In genomic region chr14:7885540-7885939, GRCm38 (mm10) we compare ENCODE assay signal across 20 mouse cellular contexts.
DNase-seq lines count a peak whose midpoint lies in the region; ATAC-seq lines count a peak whose summit lies in the region.
"Had no signal": no experiment of that assay in that cellular context is flagged by ENCODE, and none has a peak within 500 bp of the region (broad histone marks: within the 10 kb centered on the region; RNA-seq: fewer than 3 reads in every experiment).

No protein-coding gene starts in this region.

- H3K4me3 ChIP-seq in midbrain, embryonic 15.5 days: no peak overlapping the region
- H3K4me3 ChIP-seq in midbrain, embryonic 11.5 days (ENCODE audit: low read depth, low read length): no peak overlapping the region
- H3K4me3 ChIP-seq in neural tube, embryonic 15.5 days (replicated peaks): no peak overlapping the region
- H3K4me3 ChIP-seq: embryonic facial prominence, embryonic 12.5 days; erythroblast, embryonic 14.5 days; intestine, embryonic 15.5 days; limb, embryonic 12.5 days; liver, embryonic 12.5 days; megakaryocyte, embryonic 14.5 days had no signal

- H3K36me3 ChIP-seq in midbrain, embryonic 15.5 days (replicated peaks): peaks cover 15% of the 10 kb centered on the region
- H3K36me3 ChIP-seq in midbrain, embryonic 11.5 days (ENCODE audit: control insufficient read depth, insufficient read depth, low read length): peaks cover 4% of the 10 kb centered on the region; the same call in 1 of the 2 replicates
- H3K36me3 ChIP-seq in neural tube, embryonic 15.5 days: peaks cover 46% of the 10 kb centered on the region

- H3K27me3 ChIP-seq in midbrain, embryonic 15.5 days (replicated peaks): no peaks in the 10 kb centered on the region
- H3K27me3 ChIP-seq in midbrain, embryonic 11.5 days (ENCODE audit: control insufficient read depth, insufficient read depth, low read length): no peaks in the 10 kb centered on the region
- H3K27me3 ChIP-seq in neural tube, embryonic 15.5 days (replicated peaks): no peaks in the 10 kb centered on the region
- H3K27me3 ChIP-seq: CH12.LX; embryonic facial prominence, embryonic 12.5 days; intestine, embryonic 15.5 days; limb, embryonic 12.5 days; liver, embryonic 12.5 days had no signal

- H3K4me2 ChIP-seq in midbrain, embryonic 15.5 days: no peak overlapping the region
- no peak overlapping the region for H3K4me2 ChIP-seq in midbrain, embryonic 11.5 days
- no peak overlapping the region for H3K4me2 ChIP-seq in neural tube, embryonic 15.5 days
- H3K4me2 ChIP-seq: embryonic facial prominence, embryonic 12.5 days; intestine, embryonic 15.5 days; limb, embryonic 12.5 days; liver, embryonic 12.5 days had no signal

- DNase-seq in cerebellum, adult 9-10 months: peak; percentile 27
- no peak for DNase-seq in cerebellum, adult 8-10 months
- DNase-seq in heart, adult 11 months: peak; percentile 75
- no peak for DNase-seq in heart, adult 9 months (ENCODE audit: low spot score in 2 of 2)
- DNase-seq in midbrain, embryonic 11.5 days (ENCODE audit: low spot score, missing footprints): no peak
- DNase-seq: gastrocnemius, postnatal 10 days; heart, adult 18-20 months; heart, postnatal 36 days; kidney, postnatal 36 days; layer of hippocampus, adult 9-11 months; right cerebral cortex, postnatal 25 days had no signal

- H3K27ac ChIP-seq in midbrain, embryonic 15.5 days: no peak overlapping the region
- no peak overlapping the region for H3K27ac ChIP-seq in midbrain, embryonic 11.5 days (ENCODE audit: low read depth, low read length)
- peak overlapping the region; percentile 56; the same call in 1 of the 2 replicates for H3K27ac ChIP-seq in neural tube, embryonic 15.5 days (replicated peaks)
- H3K27ac ChIP-seq: embryonic facial prominence, embryonic 12.5 days; intestine, embryonic 15.5 days; liver, embryonic 12.5 days had no signal

- H3K9me3 ChIP-seq in midbrain, embryonic 15.5 days: no peaks in the 10 kb centered on the region
- H3K9me3 ChIP-seq in midbrain, embryonic 11.5 days (ENCODE audit: control insufficient read depth, low read length): no peaks in the 10 kb centered on the region
- H3K9me3 ChIP-seq in neural tube, embryonic 15.5 days (replicated peaks): no peaks in the 10 kb centered on the region
- H3K9me3 ChIP-seq: embryonic facial prominence, embryonic 12.5 days; intestine, embryonic 15.5 days; limb, embryonic 12.5 days; liver, embryonic 12.5 days; megakaryocyte, embryonic 14.5 days had no signal

- H3K9ac ChIP-seq in midbrain, embryonic 15.5 days: no peak overlapping the region
- H3K9ac ChIP-seq in midbrain, embryonic 11.5 days (ENCODE audit: low read length): no peak overlapping the region
- no peak overlapping the region for H3K9ac ChIP-seq in neural tube, embryonic 15.5 days (replicated peaks)
- H3K9ac ChIP-seq: embryonic facial prominence, embryonic 12.5 days; intestine, embryonic 15.5 days; limb, embryonic 12.5 days; liver, embryonic 12.5 days had no signal

- 0 out of 2 replicates have a peak, but pooled peaks have one; percentile 9 for ATAC-seq in midbrain, embryonic 15.5 days (replicated peaks)
- no peak for ATAC-seq in midbrain, embryonic 11.5 days (ENCODE audit: low FRiP score)
- peak; percentile 27 for ATAC-seq in neural tube, embryonic 15.5 days (ENCODE audit: low FRiP score)
- ATAC-seq: intestine, embryonic 15.5 days; liver, embryonic 12.5 days had no signal

- peaks cover 17% of the 10 kb centered on the region for H3K4me1 ChIP-seq in midbrain, embryonic 15.5 days
- H3K4me1 ChIP-seq in midbrain, embryonic 11.5 days (ENCODE audit: control insufficient read depth, insufficient read depth, low read length): peaks cover 3% of the 10 kb centered on the region; the same call in 1 of the 2 replicates
- H3K4me1 ChIP-seq in neural tube, embryonic 15.5 days: peaks cover 32% of the 10 kb centered on the region

- WGBS in midbrain, embryonic 15.5 days: 70% methylated on average over 9 of the region's 9 CpGs
- 90% methylated on average over 9 of the region's 9 CpGs for WGBS in midbrain, embryonic 11.5 days
- WGBS in neural tube, embryonic 15.5 days: 57% methylated on average over 9 of the region's 9 CpGs

Comparison
In these comparisons a context has a peak if more than half of its experiments do, and no peak if none do; other contexts are left out.
1. DNase-seq: peak in cerebellum, adult 9-10 months (single experiment) and heart, adult 11 months (single experiment); none in cerebellum, adult 8-10 months (single experiment), heart, adult 9 months (0 of 2) and midbrain, embryonic 11.5 days (single experiment).